ENCODE assay signal across 29 mouse cellular contexts in the genomic region with DNA sequence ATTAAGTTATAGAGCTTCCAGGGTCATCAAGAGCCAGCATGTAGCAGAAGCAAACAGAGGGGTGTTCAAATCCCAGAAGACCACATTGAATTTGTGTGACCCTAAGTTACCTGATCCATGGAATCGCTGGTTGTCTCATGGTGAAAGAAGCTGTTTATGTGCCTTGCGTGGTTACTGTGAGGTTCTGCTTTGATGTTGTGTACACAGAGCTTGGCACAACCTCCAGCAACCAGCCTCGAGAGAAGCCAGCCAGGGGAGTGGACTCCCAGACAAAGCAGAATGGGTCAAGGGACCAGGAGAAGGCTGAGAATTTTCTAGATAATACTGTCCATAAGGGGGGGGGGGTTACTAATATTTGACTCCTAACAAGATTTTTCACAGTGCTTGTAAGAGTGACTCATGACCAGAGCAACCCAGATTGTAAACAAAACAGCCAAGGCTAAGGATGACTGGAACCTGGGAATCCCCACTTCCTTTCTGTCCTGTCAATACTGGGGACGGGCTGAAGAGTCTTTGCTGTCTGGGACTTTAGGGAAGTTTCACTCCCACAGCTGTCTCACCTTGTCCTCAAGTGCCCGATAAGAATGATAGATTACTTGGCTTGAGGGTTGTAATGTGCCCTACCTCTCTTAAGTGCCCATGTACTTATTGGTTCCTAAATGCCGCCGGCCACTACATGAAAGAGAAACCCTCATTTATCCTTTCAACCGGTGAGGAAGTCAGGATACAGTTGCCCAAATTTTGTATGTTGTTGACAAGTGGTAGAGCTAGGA.
DNase-seq lines count a peak whose midpoint lies in the region; ATAC-seq and TF ChIP-seq lines count a peak whose summit lies in the region.
"Had no signal": no experiment of that assay in that cellular context is flagged by ENCODE, and none has a peak within 500 bp of the region (broad histone marks: within the 10 kb centered on the region; RNA-seq: fewer than 3 reads in every experiment).

No protein-coding gene starts in this region.

- ATAC-seq in liver, embryonic 11.5 days (replicated peaks; ENCODE audit: low FRiP score), result no peak
- ATAC-seq: forebrain, embryonic 13.5 days; intestine, postnatal 0 days; liver, embryonic 12.5 days; liver, postnatal 0 days had no signal

- no peak overlapping the region for H3K9ac ChIP-seq in liver, adult 2 months (ENCODE audit: low read depth, low read length)
- no peak overlapping the region for H3K9ac ChIP-seq in liver, embryonic 11.5 days (ENCODE audit: low read depth, low read length)
- H3K9ac ChIP-seq: embryonic facial prominence, embryonic 13.5 days; forebrain, embryonic 13.5 days; heart, embryonic 13.5 days; hindbrain, embryonic 14.5 days; limb, embryonic 12.5 days; liver, embryonic 12.5 days; liver, postnatal 0 days; midbrain, embryonic 12.5 days; neural tube, embryonic 12.5 days had no signal

- TF ChIP-seq POLR2A in liver, adult 2 months (IDR thresholded peaks at IDR 0.05; ENCODE audit: extremely low read depth, insufficient read depth, low read length), result no peak

- DNase-seq in adrenal gland, adult 2 months, result peak; percentile 45
- DNase-seq in adrenal gland, postnatal 25 days, result no peak
- peak; percentile 71 for DNase-seq in liver, adult 2 months (ENCODE audit: extremely low read depth, low read depth, low spot score)
- DNase-seq in liver, embryonic 11.5 days (ENCODE audit: low spot score), result no peak
- peak; percentile 62 for DNase-seq in large intestine, adult 2 months (ENCODE audit: low read depth, low spot score)
- DNase-seq in forebrain, embryonic 10.5 days (ENCODE audit: extremely low spot score, low spot score), result no peak
- no peak for DNase-seq in testis, postnatal 14 days (ENCODE audit: low spot score)
- DNase-seq: cerebellum, adult 18-20 months; cerebellum, postnatal 10 days; gastrocnemius, postnatal 14 days; heart, adult 18-20 months; kidney, adult 9 months; kidney, postnatal 10 days; liver, postnatal 0 days; lung, postnatal 4 days; right cerebral cortex, postnatal 4 days; thymus, postnatal 14 days had no signal

- no peaks in the 10 kb centered on the region for H3K27me3 ChIP-seq in liver, adult 2 months (ENCODE audit: control insufficient read depth, insufficient read depth, low read length)
- H3K27me3 ChIP-seq in liver, embryonic 11.5 days (replicated peaks; ENCODE audit: control insufficient read depth, insufficient read depth, low read length), result no peaks in the 10 kb centered on the region
- no peaks in the 10 kb centered on the region for H3K27me3 ChIP-seq in forebrain, embryonic 10.5 days (ENCODE audit: poor library complexity, severe bottlenecking)
- H3K27me3 ChIP-seq: embryonic facial prominence, embryonic 13.5 days; forebrain, embryonic 13.5 days; heart, embryonic 13.5 days; limb, embryonic 12.5 days; liver, embryonic 12.5 days; midbrain, embryonic 12.5 days; neural tube, embryonic 12.5 days had no signal

- no peaks in the 10 kb centered on the region for H3K9me3 ChIP-seq in liver, embryonic 11.5 days (ENCODE audit: control insufficient read depth, low read length)
- no peaks in the 10 kb centered on the region for H3K9me3 ChIP-seq in forebrain, embryonic 10.5 days
- H3K9me3 ChIP-seq: embryonic facial prominence, embryonic 13.5 days; forebrain, embryonic 13.5 days; heart, embryonic 13.5 days; limb, embryonic 12.5 days; liver, embryonic 12.5 days; megakaryocyte, embryonic 14.5 days; midbrain, embryonic 12.5 days; neural tube, embryonic 12.5 days had no signal

- H3K4me3 ChIP-seq in liver, adult 2 months (ENCODE audit: insufficient read depth, low read depth, low read length), result no peak overlapping the region
- H3K4me3 ChIP-seq in liver, embryonic 11.5 days (ENCODE audit: low read depth, low read length), result no peak overlapping the region
- no peak overlapping the region for H3K4me3 ChIP-seq in forebrain, embryonic 10.5 days
- H3K4me3 ChIP-seq: embryonic facial prominence, embryonic 13.5 days; erythroblast, embryonic 14.5 days; forebrain, embryonic 13.5 days; heart, embryonic 13.5 days; limb, embryonic 12.5 days; liver, embryonic 12.5 days; megakaryocyte, embryonic 14.5 days; midbrain, embryonic 12.5 days; myocyte; neural tube, embryonic 12.5 days had no signal

- H3K79me2 ChIP-seq in liver, adult 2 months (ENCODE audit: control insufficient read depth, insufficient read depth, low read length), result no peaks in the 10 kb centered on the region

- no peak overlapping the region for H3K4me2 ChIP-seq in liver, embryonic 11.5 days
- H3K4me2 ChIP-seq: embryonic facial prominence, embryonic 13.5 days; forebrain, embryonic 13.5 days; heart, embryonic 13.5 days; hindbrain, embryonic 14.5 days; limb, embryonic 12.5 days; liver, embryonic 12.5 days; midbrain, embryonic 12.5 days; neural tube, embryonic 12.5 days had no signal

- H3K36me3 ChIP-seq in liver, adult 2 months (ENCODE audit: control insufficient read depth, insufficient read depth, low read length), result no peaks in the 10 kb centered on the region
- no peaks in the 10 kb centered on the region for H3K36me3 ChIP-seq in liver, embryonic 11.5 days (ENCODE audit: control insufficient read depth, insufficient read depth, low read length)
- no peaks in the 10 kb centered on the region for H3K36me3 ChIP-seq in forebrain, embryonic 10.5 days (replicated peaks)
- H3K36me3 ChIP-seq: embryonic facial prominence, embryonic 13.5 days; heart, embryonic 13.5 days; limb, embryonic 12.5 days; liver, embryonic 12.5 days had no signal

- peaks cover 9% of the 10 kb centered on the region for H3K4me1 ChIP-seq in liver, adult 2 months (ENCODE audit: control insufficient read depth, insufficient read depth, low read length)
- H3K4me1 ChIP-seq in liver, embryonic 11.5 days (replicated peaks; ENCODE audit: control insufficient read depth, insufficient read depth, low read length), result no peaks in the 10 kb centered on the region
- H3K4me1 ChIP-seq in forebrain, embryonic 10.5 days, result no peaks in the 10 kb centered on the region
- H3K4me1 ChIP-seq: embryonic facial prominence, embryonic 13.5 days; forebrain, embryonic 13.5 days; limb, embryonic 12.5 days; liver, embryonic 12.5 days; midbrain, embryonic 12.5 days; neural tube, embryonic 12.5 days had no signal

- TF ChIP-seq CTCF in liver, adult 2 months (IDR thresholded peaks at IDR 0.05; ENCODE audit: low read depth, low read length), result no peak

- H3K27ac ChIP-seq in liver, adult 2 months (replicated peaks; ENCODE audit: insufficient read depth, low read depth, low read length), result no peak overlapping the region
- H3K27ac ChIP-seq in liver, embryonic 11.5 days (ENCODE audit: low read depth, low read length), result no peak overlapping the region
- no peak overlapping the region for H3K27ac ChIP-seq in forebrain, embryonic 10.5 days
- H3K27ac ChIP-seq: embryonic facial prominence, embryonic 13.5 days; forebrain, embryonic 13.5 days; heart, embryonic 13.5 days; hindbrain, embryonic 14.5 days; limb, embryonic 12.5 days; liver, embryonic 12.5 days; midbrain, embryonic 12.5 days; neural tube, embryonic 12.5 days had no signal

- 52% methylated on average over 8 of the region's 8 CpGs for WGBS in liver, adult 2 months
- WGBS in liver, embryonic 11.5 days, result 60% methylated on average over 8 of the region's 8 CpGs
- 19% methylated on average over 8 of the region's 8 CpGs for WGBS in large intestine, adult 2 months
- WGBS in forebrain, embryonic 10.5 days, result 90% methylated on average over 8 of the region's 8 CpGs

Comparison
In these comparisons a context has a peak if more than half of its experiments do, and no peak if none do; other contexts are left out.
1. DNase-seq: peak in adrenal gland, adult 2 months (single experiment), liver, adult 2 months (single experiment) and large intestine, adult 2 months (single experiment); none in adrenal gland, postnatal 25 days (single experiment), liver, embryonic 11.5 days (single experiment), forebrain, embryonic 10.5 days (single experiment) and testis, postnatal 14 days (single experiment).